ENCODE assay signal across 21 mouse cellular contexts in genomic region chr11:92495291-92495690, GRCm38 (mm10).
DNase-seq lines count a peak whose midpoint lies in the region; TF ChIP-seq lines count a peak whose summit lies in the region.
"Had no signal": no experiment of that assay in that cellular context is flagged by ENCODE, and none has a peak within 500 bp of the region (broad histone marks: within the 10 kb centered on the region; RNA-seq: fewer than 3 reads in every experiment).

No protein-coding gene starts in this region.

- no peaks in the 10 kb centered on the region for H3K9me3 ChIP-seq in hindbrain, embryonic 10.5 days
- H3K9me3 ChIP-seq: embryonic facial prominence, embryonic 13.5 days; embryonic facial prominence, embryonic 15.5 days; forebrain, embryonic 10.5 days; forebrain, embryonic 12.5 days had no signal

- no peak overlapping the region for H3K4me3 ChIP-seq in C2C12 (ENCODE audit: insufficient read depth, poor library complexity, severe bottlenecking)
- no peak overlapping the region for H3K4me3 ChIP-seq in hindbrain, embryonic 10.5 days
- H3K4me3 ChIP-seq: embryonic facial prominence, embryonic 13.5 days; embryonic facial prominence, embryonic 15.5 days; erythroblast, embryonic 14.5 days; forebrain, embryonic 10.5 days; forebrain, embryonic 12.5 days had no signal

- 93% methylated on average over 2 of the region's 2 CpGs for WGBS in hindbrain, embryonic 10.5 days

- no peaks in the 10 kb centered on the region for H3K79me2 ChIP-seq in C2C12 (ENCODE audit: control insufficient read depth, insufficient read depth)

- H3K27ac ChIP-seq in hindbrain, embryonic 10.5 days, result no peak overlapping the region
- H3K27ac ChIP-seq: embryonic facial prominence, embryonic 13.5 days; embryonic facial prominence, embryonic 15.5 days; forebrain, embryonic 10.5 days; forebrain, embryonic 12.5 days had no signal

- no peaks in the 10 kb centered on the region for H3K79me3 ChIP-seq in C2C12 (ENCODE audit: low read depth)

- H3K36me3 ChIP-seq in C2C12 (ENCODE audit: control insufficient read depth, insufficient read depth), result no peaks in the 10 kb centered on the region
- H3K36me3 ChIP-seq in hindbrain, embryonic 10.5 days, result no peaks in the 10 kb centered on the region
- H3K36me3 ChIP-seq: embryonic facial prominence, embryonic 13.5 days; embryonic facial prominence, embryonic 15.5 days; forebrain, embryonic 10.5 days; forebrain, embryonic 12.5 days had no signal

- H3K4me1 ChIP-seq in hindbrain, embryonic 10.5 days (replicated peaks), result no peaks in the 10 kb centered on the region
- H3K4me1 ChIP-seq: embryonic facial prominence, embryonic 13.5 days; embryonic facial prominence, embryonic 15.5 days; forebrain, embryonic 10.5 days; forebrain, embryonic 12.5 days had no signal

- no peak overlapping the region for H3ac ChIP-seq in C2C12 (ENCODE audit: control insufficient read depth, insufficient read length, low read depth)

- no peak for TF ChIP-seq CTCF in C2C12 (IDR thresholded peaks at IDR 0.05; ENCODE audit: control insufficient read depth, insufficient read depth, insufficient read length)

- H3K27me3 ChIP-seq in C2C12 (ENCODE audit: control insufficient read depth, insufficient read depth, insufficient read length), result no peaks in the 10 kb centered on the region
- H3K27me3 ChIP-seq in hindbrain, embryonic 10.5 days (ENCODE audit: insufficient read depth, poor library complexity, severe bottlenecking), result no peaks in the 10 kb centered on the region
- H3K27me3 ChIP-seq: embryonic facial prominence, embryonic 13.5 days; embryonic facial prominence, embryonic 15.5 days; forebrain, embryonic 12.5 days had no signal

- DNase-seq in 3T3-L1 (ENCODE audit: low read depth, low spot score) (peak; percentile 77), NIH3T3 (ENCODE audit: low read depth) (peak; percentile 52)
- DNase-seq in hindbrain, embryonic 10.5 days (ENCODE audit: low spot score), result no peak
- no peak for DNase-seq in natural killer cell, adult 2 months (ENCODE audit: low spot score in 2 of 2)
- DNase-seq: adrenal gland, adult 2 months; adrenal gland, postnatal 10 days; adrenal gland, postnatal 25 days; B cell, adult 2 months; cerebellum, adult 11 months; cerebellum, adult 18-20 months; cerebellum, adult 8-10 months; cerebellum, adult 9-11 months; cerebellum, postnatal 14 days; cerebellum, postnatal 36 days; embryo, embryonic 11 days had no signal

TF ChIP-seq in C2C12, 6 proteins besides CTCF, POLR2A, EP300 and RAD21:
- peak; percentile 82 for TF ChIP-seq FOSL1 (IDR thresholded peaks at IDR 0.05; ENCODE audit: insufficient read depth, low read length, poor library complexity, severe bottlenecking)
- no peak for TF ChIP-seq USF1 (IDR thresholded peaks at IDR 0.05; ENCODE audit: low read depth)

Comparison
In these comparisons a context has a peak if more than half of its experiments do, and no peak if none do; other contexts are left out.
1. DNase-seq: peak in 3T3-L1 (single experiment) and NIH3T3 (single experiment); none in hindbrain, embryonic 10.5 days (single experiment) and natural killer cell, adult 2 months (0 of 2).